22 mouse cellular contexts compared by ENCODE assay signal in the genomic region with DNA sequence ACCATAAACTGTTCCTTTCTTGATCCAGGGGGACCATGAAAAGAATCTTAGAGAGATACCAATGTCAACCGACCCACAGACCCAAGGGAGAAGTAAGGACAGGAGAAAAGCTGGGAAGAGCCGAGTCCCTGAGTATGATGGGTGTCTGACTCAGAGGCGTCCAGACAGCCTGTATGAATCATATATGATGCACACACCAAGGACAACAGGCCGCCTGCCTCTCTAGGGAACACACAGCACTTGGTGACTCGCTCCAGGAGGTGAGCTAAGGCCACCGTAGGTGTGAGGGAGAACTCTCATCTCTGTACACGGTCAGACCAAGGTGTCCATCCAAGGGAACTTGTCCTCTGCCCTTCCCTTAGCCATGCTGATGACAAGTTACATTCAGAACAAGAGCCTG. TPM values are rescaled to one million over a fixed set of nuclear protein-coding genes. Genes with fewer than 3 reads are reported as not detected.
DNase-seq lines count a peak whose midpoint lies in the region; ATAC-seq and TF ChIP-seq lines count a peak whose summit lies in the region.
"Had no signal": no experiment of that assay in that cellular context is flagged by ENCODE, and none has a peak within 500 bp of the region (broad histone marks: within the 10 kb centered on the region; RNA-seq: fewer than 3 reads in every experiment).

No protein-coding gene starts in this region.

- no peak overlapping the region for H3K9ac ChIP-seq in heart, embryonic 11.5 days (ENCODE audit: low read depth, low read length)
- H3K9ac ChIP-seq: heart, embryonic 15.5 days; hindbrain, embryonic 15.5 days; kidney, embryonic 15.5 days; limb, embryonic 12.5 days; liver, embryonic 13.5 days; lung, embryonic 14.5 days had no signal

- TF ChIP-seq CTCF in embryonic fibroblast, embryonic 13.5 days (IDR thresholded peaks at IDR 0.05; ENCODE audit: borderline replicate concordance, insufficient read depth, low read length): no peak

- H3K27ac ChIP-seq in embryonic fibroblast, embryonic 13.5 days (ENCODE audit: insufficient read depth, low read length): peak overlapping the region; percentile 17; the same call in 1 of the 2 replicates
- H3K27ac ChIP-seq in forebrain, embryonic 10.5 days: no peak overlapping the region
- no peak overlapping the region for H3K27ac ChIP-seq in heart, embryonic 11.5 days (ENCODE audit: low read depth, low read length)
- H3K27ac ChIP-seq: embryonic facial prominence, embryonic 10.5 days; heart, embryonic 15.5 days; hindbrain, embryonic 15.5 days; kidney, embryonic 15.5 days; limb, embryonic 12.5 days; liver, embryonic 13.5 days had no signal

- no peaks in the 10 kb centered on the region for H3K36me3 ChIP-seq in forebrain, embryonic 10.5 days (replicated peaks)
- H3K36me3 ChIP-seq in heart, embryonic 11.5 days (ENCODE audit: control insufficient read depth, insufficient read depth, low read length): no peaks in the 10 kb centered on the region
- H3K36me3 ChIP-seq: embryonic facial prominence, embryonic 10.5 days; heart, embryonic 15.5 days; hindbrain, embryonic 15.5 days; kidney, embryonic 15.5 days; limb, embryonic 12.5 days; liver, embryonic 13.5 days had no signal

- H3K9me3 ChIP-seq in forebrain, embryonic 10.5 days: no peaks in the 10 kb centered on the region
- H3K9me3 ChIP-seq in heart, embryonic 11.5 days (replicated peaks; ENCODE audit: control insufficient read depth, low read length): no peaks in the 10 kb centered on the region
- H3K9me3 ChIP-seq: embryonic facial prominence, embryonic 10.5 days; heart, embryonic 15.5 days; hindbrain, embryonic 15.5 days; kidney, embryonic 15.5 days; liver, embryonic 13.5 days had no signal

- H3K27me3 ChIP-seq in forebrain, embryonic 10.5 days (ENCODE audit: poor library complexity, severe bottlenecking): no peaks in the 10 kb centered on the region
- H3K27me3 ChIP-seq in heart, embryonic 11.5 days (ENCODE audit: control insufficient read depth, insufficient read depth, low read length): no peaks in the 10 kb centered on the region
- H3K27me3 ChIP-seq: hindbrain, embryonic 15.5 days; kidney, embryonic 15.5 days; limb, embryonic 12.5 days; liver, embryonic 13.5 days had no signal

- peak; percentile 11 for DNase-seq in right cerebral cortex, adult 18-20 months
- no peak for DNase-seq in right cerebral cortex, postnatal 36 days (ENCODE audit: low spot score in 2 of 2)
- DNase-seq in adrenal gland, adult 2 months: peak; percentile 78
- no peak for DNase-seq in adipocyte (ENCODE audit: low spot score)
- DNase-seq in forebrain, embryonic 10.5 days (ENCODE audit: extremely low spot score, low spot score): no peak
- DNase-seq: cerebellum, adult 8-10 months; heart, postnatal 4 days; liver, embryonic 13.5 days; lung, embryonic 14.5 days; lung, postnatal 4 days; thymus, adult 18-20 months; thymus, postnatal 4 days had no signal

- 86% methylated on average over 7 of the region's 7 CpGs for WGBS in forebrain, embryonic 10.5 days
- WGBS in heart, embryonic 11.5 days (ENCODE audit: insufficient replicate concordance): 80% methylated on average over 7 of the region's 7 CpGs

- no peak for ATAC-seq in heart, embryonic 11.5 days (replicated peaks; ENCODE audit: insufficient number of reproducible peaks, low FRiP score, low TSS enrichment)
- ATAC-seq: forebrain, embryonic 16.5 days; intestine, postnatal 0 days; midbrain, embryonic 16.5 days had no signal

- no peak for TF ChIP-seq POLR2A in embryonic fibroblast, embryonic 13.5 days (IDR thresholded peaks at IDR 0.05; ENCODE audit: low read depth, low read length)

- H3K4me1 ChIP-seq in embryonic fibroblast, embryonic 13.5 days (ENCODE audit: control insufficient read depth, insufficient read depth, low read length): peaks cover 14% of the 10 kb centered on the region
- no peaks in the 10 kb centered on the region for H3K4me1 ChIP-seq in forebrain, embryonic 10.5 days
- H3K4me1 ChIP-seq in heart, embryonic 11.5 days (ENCODE audit: control insufficient read depth, insufficient read depth, low read length): no peaks in the 10 kb centered on the region
- H3K4me1 ChIP-seq: embryonic facial prominence, embryonic 10.5 days; heart, embryonic 15.5 days; hindbrain, embryonic 15.5 days; kidney, embryonic 15.5 days; limb, embryonic 12.5 days; liver, embryonic 13.5 days had no signal

- no peak overlapping the region for H3K4me2 ChIP-seq in heart, embryonic 11.5 days
- H3K4me2 ChIP-seq: heart, embryonic 15.5 days; hindbrain, embryonic 15.5 days; kidney, embryonic 15.5 days; limb, embryonic 12.5 days; liver, embryonic 13.5 days; lung, embryonic 14.5 days had no signal

- H3K4me3 ChIP-seq in embryonic fibroblast, embryonic 13.5 days (ENCODE audit: insufficient read depth, low read length): no peak overlapping the region
- H3K4me3 ChIP-seq in forebrain, embryonic 10.5 days: no peak overlapping the region
- H3K4me3 ChIP-seq in heart, embryonic 11.5 days (ENCODE audit: low read depth, low read length): no peak overlapping the region
- H3K4me3 ChIP-seq: embryonic facial prominence, embryonic 10.5 days; heart, embryonic 15.5 days; hindbrain, embryonic 15.5 days; kidney, embryonic 15.5 days; limb, embryonic 12.5 days; liver, embryonic 13.5 days had no signal

RNA-seq across cellular contexts. Expression of a gene that starts 51.8 kb away (rescaled TPM):
- 10 to 100 TPM; 25.6 to 26.2 TPM for total RNA-seq in adrenal gland, adult 2 months (2021)
- polyA plus RNA-seq in adrenal gland, adult 2 months (2012; rRNA removed): 1.3 and 1.4 TPM in 2 replicates
- 38.0 and 39.6 TPM in 2 replicates for polyA plus RNA-seq in embryonic fibroblast, embryonic 13.5 days (2011; ENCODE audit: insufficient read length, low read depth, missing spikeins)
- 54.8 and 58.5 TPM in 2 replicates for polyA plus RNA-seq in forebrain, embryonic 10.5 days (2016; fragmentation: Nextera tagmentation; extraction: Ambion mirVana)
- polyA plus RNA-seq in heart, embryonic 11.5 days (2014; fragmentation: Nextera tagmentation; extraction: Ambion mirVana): 25.1 and 31.6 TPM in 2 replicates

Comparison
In these comparisons a context has a peak if more than half of its experiments do, and no peak if none do; other contexts are left out.
1. DNase-seq: peak in right cerebral cortex, adult 18-20 months (single experiment) and adrenal gland, adult 2 months (single experiment); none in right cerebral cortex, postnatal 36 days (0 of 2), adipocyte (single experiment) and forebrain, embryonic 10.5 days (single experiment).
2. RNA of a gene that starts 51.8 kb away (polyA plus RNA-seq): 54.8 to 58.5 TPM in forebrain, embryonic 10.5 days, 38.0 to 39.6 TPM in embryonic fibroblast, embryonic 13.5 days and 25.1 to 31.6 TPM in heart, embryonic 11.5 days; 1.3 to 1.4 TPM in adrenal gland, adult 2 months; every median in the first group is over 10 times any median in the second.